Mouse (Mus musculus) CH12.LX (cell line): ENCODE results near the gene Arhgap28.

ENCODE experiments used
- CTCF ChIP-seq, 2 experiments: IDR thresholded peaks in 1 of 2; conservative IDR thresholded peaks in 1 of 2; 2 replicates each; pipeline ENCODE4 v1.5.1; 2011 to 2012; ENCODE audit warnings: low read depth in 2 of 2, low read length in 2 of 2, improper control_type of control experiment in 1 of 2, inconsistent platforms in 1 of 2, mild to moderate bottlenecking in 1 of 2, moderate library complexity in 1 of 2
- EP300 ChIP-seq: IDR thresholded peaks from 2 replicates; pipeline ENCODE4 v1.6.1; 2011; ENCODE audit warnings: low read length, improper control_type of control experiment
- ETS1 ChIP-seq: conservative IDR thresholded peaks from 2 replicates; pipeline ENCODE4 v1.6.1; 2012; ENCODE audit warnings: low read depth, mild to moderate bottlenecking, inconsistent platforms, low read length, improper control_type of control experiment, moderate library complexity
- GABPA ChIP-seq: IDR thresholded peaks from 2 replicates; pipeline ENCODE4 v1.6.1; 2012; ENCODE audit warnings: low read depth, low read length, improper control_type of control experiment, inconsistent platforms; ENCODE audit not compliant: insufficient replicate concordance
- HCFC1 ChIP-seq: IDR thresholded peaks from 2 replicates; pipeline ENCODE4 v1.6.1; 2012; ENCODE audit warnings: low read depth, mild to moderate bottlenecking, inconsistent platforms, low read length, improper control_type of control experiment
- POLR2A ChIP-seq: IDR thresholded peaks from 2 replicates; pipeline ENCODE4 v1.6.1; 2011; ENCODE audit warnings: low read depth, mild to moderate bottlenecking, improper control_type of control experiment, low read length
- SMC3 ChIP-seq: IDR thresholded peaks from 2 replicates; pipeline ENCODE4 v1.6.1; 2011; ENCODE audit warnings: low read depth, low read length, improper control_type of control experiment
- TCF12 ChIP-seq: IDR thresholded peaks from 2 replicates; pipeline ENCODE4 v1.6.1; 2014; ENCODE audit warnings: low read depth, mild to moderate bottlenecking, inconsistent platforms, low read length, improper control_type of control experiment
- ZNF384 ChIP-seq: IDR thresholded peaks from 2 replicates; pipeline ENCODE4 v1.6.1; 2012; ENCODE audit warnings: low read depth, low read length, improper control_type of control experiment, inconsistent platforms

- TF ChIP-seq EP300: no peak
- no peak for TF ChIP-seq TCF12
- no peak for TF ChIP-seq CTCF (conservative IDR thresholded peaks at IDR 0.05 in 1 of 2, IDR thresholded peaks at IDR 0.05 in 1 of 2; ENCODE audit: low read depth in 2 of 2, low read length in 2 of 2)
- no peak for TF ChIP-seq POLR2A
- TF ChIP-seq ETS1: no peak
- no peak for TF ChIP-seq SMC3
- no peak for TF ChIP-seq ZNF384
- TF ChIP-seq HCFC1: no peak
- no peak for TF ChIP-seq GABPA
These were observed 13.2 kb upstream of the Arhgap28 start for GRCm38 (mm10) chr17:68017095-68017494.
